Mouse (Mus musculus): Measurements from ENCODE around the gene Fam19a2.

The Fam19a2 gene

GRCm38 (mm10) chr10:123395429-123395828 lies 131.6 kb downstream of the Fam19a2 start:
- no peak for DNase-seq

GRCm38 (mm10) chr10:123398136-123398535 lies 134.3 kb downstream of the Fam19a2 start:
- DNase-seq: peak; percentile 76

- DNase-seq: no peak
Measured at GRCm38 (mm10) chr10:123401188-123401587, 137.4 kb downstream of the Fam19a2 start.

GRCm38 (mm10) chr10:123402460-123402859 lies 138.7 kb downstream of the Fam19a2 start:
- DNase-seq: no peak

- no peak for DNase-seq
Measured at GRCm38 (mm10) chr10:123414953-123415352, 151.2 kb downstream of the Fam19a2 start.

GRCm38 (mm10) chr10:123416024-123416423 lies 152.2 kb downstream of the Fam19a2 start:
- no peak for DNase-seq

- no peak for DNase-seq
Measured at GRCm38 (mm10) chr10:123418616-123419173, 154.9 kb downstream of the Fam19a2 start.

- no peak for DNase-seq
Measured at GRCm38 (mm10) chr10:123420249-123420648, 156.5 kb downstream of the Fam19a2 start.

GRCm38 (mm10) chr10:123424482-123424881 lies 160.7 kb downstream of the Fam19a2 start:
- DNase-seq: no peak

GRCm38 (mm10) chr10:123426527-123427363 lies 162.9 kb downstream of the Fam19a2 start:
- no peak for DNase-seq

GRCm38 (mm10) chr10:123431569-123431968 lies 167.8 kb downstream of the Fam19a2 start:
- no peak for DNase-seq

- no peak for DNase-seq
Measured at GRCm38 (mm10) chr10:123437576-123437975, 173.8 kb downstream of the Fam19a2 start.

- DNase-seq: peak; percentile 3
Measured at GRCm38 (mm10) chr10:123456800-123457199, 193.0 kb downstream of the Fam19a2 start.

- no peak for DNase-seq
Measured at GRCm38 (mm10) chr10:123460466-123460865, 196.7 kb downstream of the Fam19a2 start.

GRCm38 (mm10) chr10:123462305-123462704 lies 198.5 kb downstream of the Fam19a2 start:
- no peak for DNase-seq

- no peak for DNase-seq
Measured at GRCm38 (mm10) chr10:123514749-123515148, 251.0 kb downstream of the Fam19a2 start.

- DNase-seq: no peak
Measured at GRCm38 (mm10) chr10:123520613-123521012, 256.8 kb downstream of the Fam19a2 start.

- no peak for DNase-seq
Measured at GRCm38 (mm10) chr10:123521203-123521602, 257.4 kb downstream of the Fam19a2 start.

GRCm38 (mm10) chr10:123525424-123525823 lies 261.6 kb downstream of the Fam19a2 start:
- no peak for DNase-seq

GRCm38 (mm10) chr10:123526059-123526458 lies 262.3 kb downstream of the Fam19a2 start:
- no peak for DNase-seq

GRCm38 (mm10) chr10:123536143-123536542 lies 272.3 kb downstream of the Fam19a2 start:
- DNase-seq: no peak

GRCm38 (mm10) chr10:123548391-123548790 lies 284.6 kb downstream of the Fam19a2 start:
- DNase-seq: no peak

GRCm38 (mm10) chr10:123567677-123568076 lies 303.9 kb downstream of the Fam19a2 start:
- DNase-seq: peak; percentile 54

- no peak for DNase-seq
Measured at GRCm38 (mm10) chr10:123570616-123571188, 306.9 kb downstream of the Fam19a2 start.

All from kidney, adult 9 months (tissue).